In genomic region chr15:25445361-25446154, GRCm38 (mm10) we compare ENCODE assay signal across 8 mouse cellular contexts. TPM values are rescaled to one million over a fixed set of nuclear protein-coding genes. Genes with fewer than 3 reads are reported as not detected.
DNase-seq lines count a peak whose midpoint lies in the region; ATAC-seq and TF ChIP-seq lines count a peak whose summit lies in the region.

No protein-coding gene starts in this region.

- H3K27ac ChIP-seq in brown adipose tissue, adult 24 weeks (replicated peaks; ENCODE audit: low read depth, low read length) = no peak overlapping the region
- no peak overlapping the region for H3K27ac ChIP-seq in hindbrain, embryonic 15.5 days (replicated peaks)
- H3K27ac ChIP-seq in limb, embryonic 15.5 days = no peak overlapping the region
- no peak overlapping the region for H3K27ac ChIP-seq in layer of hippocampus, adult 2 months

- peak overlapping the region; percentile 40 for H3K4me2 ChIP-seq in hindbrain, embryonic 15.5 days
- H3K4me2 ChIP-seq in limb, embryonic 15.5 days = peak overlapping the region; percentile 40

- H3K36me3 ChIP-seq in E14TG2a.4 (ENCODE audit: insufficient read depth, low read length) = no peaks in the 10 kb centered on the region
- H3K36me3 ChIP-seq in hindbrain, embryonic 15.5 days = no peaks in the 10 kb centered on the region
- H3K36me3 ChIP-seq in limb, embryonic 15.5 days = no peaks in the 10 kb centered on the region

- H3K4me1 ChIP-seq in E14TG2a.4 (replicated peaks; ENCODE audit: low read depth, low read length) = peaks cover 20% of the 10 kb centered on the region
- no peaks in the 10 kb centered on the region for H3K4me1 ChIP-seq in brown adipose tissue, adult 24 weeks (ENCODE audit: control insufficient read depth, insufficient read depth, insufficient read length, low read length)
- H3K4me1 ChIP-seq in hindbrain, embryonic 15.5 days (replicated peaks) = peaks cover 14% of the 10 kb centered on the region; the same call in 1 of the 2 replicates
- H3K4me1 ChIP-seq in limb, embryonic 15.5 days = peaks cover 8% of the 10 kb centered on the region

- WGBS in hindbrain, embryonic 15.5 days = 13% methylated on average over 17 of the region's 17 CpGs
- 11% methylated on average over 17 of the region's 17 CpGs for WGBS in limb, embryonic 15.5 days

- H3K4me3 ChIP-seq in E14TG2a.4 (replicated peaks; ENCODE audit: low read length) = peak overlapping the region; percentile 53
- 0 out of 2 replicates have a peak overlapping the region, but pooled peaks have one; percentile 23 for H3K4me3 ChIP-seq in brown adipose tissue, adult 24 weeks (ENCODE audit: insufficient read depth, low read depth, low read length)
- no peak overlapping the region for H3K4me3 ChIP-seq in hindbrain, embryonic 15.5 days
- peak overlapping the region; percentile 4; the same call in 1 of the 2 replicates for H3K4me3 ChIP-seq in limb, embryonic 15.5 days
- H3K4me3 ChIP-seq in layer of hippocampus, adult 2 months = no peak overlapping the region

- no peaks in the 10 kb centered on the region for H3K9me3 ChIP-seq in E14TG2a.4 (ENCODE audit: low read length)
- no peaks in the 10 kb centered on the region for H3K9me3 ChIP-seq in hindbrain, embryonic 15.5 days
- no peaks in the 10 kb centered on the region for H3K9me3 ChIP-seq in limb, embryonic 15.5 days

- no peak overlapping the region for H3K9ac ChIP-seq in hindbrain, embryonic 15.5 days
- H3K9ac ChIP-seq in limb, embryonic 15.5 days = no peak overlapping the region

- no peak for DNase-seq in layer of hippocampus, adult 2 months (ENCODE audit: low spot score in 2 of 2)
- DNase-seq in layer of hippocampus, postnatal 10 days (ENCODE audit: low spot score in 2 of 2) = no peak
- DNase-seq in adrenal gland, postnatal 10 days = no peak

- H3K27me3 ChIP-seq in E14TG2a.4 (ENCODE audit: insufficient read depth, low read length) = peaks cover 62% of the 10 kb centered on the region
- H3K27me3 ChIP-seq in hindbrain, embryonic 15.5 days = no peaks in the 10 kb centered on the region
- H3K27me3 ChIP-seq in limb, embryonic 15.5 days = 0 out of 2 replicates have a peak, but pooled peaks cover 3% of the 10 kb centered on the region

- no peak for TF ChIP-seq CTCF in E14TG2a.4 (conservative IDR thresholded peaks at IDR 0.05; ENCODE audit: low read length)
- no peak for TF ChIP-seq CTCF in layer of hippocampus, adult 2 months (conservative IDR thresholded peaks at IDR 0.05)

- no peak for ATAC-seq in hindbrain, embryonic 15.5 days (ENCODE audit: low FRiP score, low read depth)
- no peak; the same call in 1 of the 2 replicates for ATAC-seq in limb, embryonic 15.5 days (ENCODE audit: insufficient number of reproducible peaks, low FRiP score, low TSS enrichment, low read depth)
- ATAC-seq in granulocyte monocyte progenitor cell, adult 5-6 weeks (replicated peaks; ENCODE audit: poor library complexity, severe bottlenecking) = no peak

RNA-seq across cellular contexts. Expression of gene Basp1, which starts 32.0 kb away (rescaled TPM):
- 5.2 and 5.3 TPM in 2 replicates for polyA plus RNA-seq in brown adipose tissue, adult 24 weeks (2012; ENCODE audit: insufficient read depth, insufficient read length, missing spikeins)
- polyA plus RNA-seq in hindbrain, embryonic 15.5 days (2015; fragmentation: Nextera tagmentation; extraction: Ambion mirVana) = 376 and 413 TPM in 2 replicates
- polyA plus RNA-seq in limb, embryonic 15.5 days (2015; fragmentation: Nextera tagmentation; extraction: Ambion mirVana) = 34.2 and 41.9 TPM in 2 replicates
- total RNA-seq in layer of hippocampus, adult 2 months (2021) = 100 to 1,000 TPM; 576 to 634 TPM
- 0.39 and 2.7 TPM in 2 replicates for total RNA-seq in granulocyte monocyte progenitor cell, adult 5-6 weeks (2014; fragmentation: Nextera tagmentation)
- 2.7 and 5.2 TPM in 2 replicates for total RNA-seq in granulocyte monocyte progenitor cell, adult 5-6 weeks (2017)
- 1,000 to 10,000 TPM; 1,220 to 1,337 TPM for total RNA-seq in layer of hippocampus, postnatal 10 days (2021)
- total RNA-seq in adrenal gland, postnatal 10 days (2021) = 10 to 100 TPM; 17.6 to 29.6 TPM

Comparison
In these comparisons a context has a peak if more than half of its experiments do, and no peak if none do; other contexts are left out.
1. H3K4me3 ChIP-seq: peak in E14TG2a.4 (single experiment), brown adipose tissue, adult 24 weeks (single experiment) and limb, embryonic 15.5 days (single experiment); none in hindbrain, embryonic 15.5 days (single experiment) and layer of hippocampus, adult 2 months (single experiment).
2. RNA of gene Basp1, which starts 32.0 kb away (total RNA-seq): 1,220 to 1,337 TPM in layer of hippocampus, postnatal 10 days and 576 to 634 TPM in layer of hippocampus, adult 2 months; 17.6 to 29.6 TPM in adrenal gland, postnatal 10 days and 0.39 to 5.2 TPM in granulocyte monocyte progenitor cell, adult 5-6 weeks; every median in the first group is over 10 times any median in the second.